Mouse (Mus musculus) mouse embryonic stem cell (cell line): ENCODE measurements around the gene Usb1.

Experiments
- in situ Hi-C, 2 experiments: fragments of 300-500 bp; cut with MboI; formaldehyde crosslinking; loops; 1 replicate in 1 of 2; 3 replicates in 1 of 2; pipeline ENCODE4 v1.14.3; 2019 to 2020; ENCODE audit warnings: low sequenced_read_pairs in 2 of 2, low pct_unique_long_range_greater_than_20kb in 1 of 2, mixed read lengths in 1 of 2; ENCODE audit not compliant: unreplicated experiment in 1 of 2

Usb1 gene

DNA sequence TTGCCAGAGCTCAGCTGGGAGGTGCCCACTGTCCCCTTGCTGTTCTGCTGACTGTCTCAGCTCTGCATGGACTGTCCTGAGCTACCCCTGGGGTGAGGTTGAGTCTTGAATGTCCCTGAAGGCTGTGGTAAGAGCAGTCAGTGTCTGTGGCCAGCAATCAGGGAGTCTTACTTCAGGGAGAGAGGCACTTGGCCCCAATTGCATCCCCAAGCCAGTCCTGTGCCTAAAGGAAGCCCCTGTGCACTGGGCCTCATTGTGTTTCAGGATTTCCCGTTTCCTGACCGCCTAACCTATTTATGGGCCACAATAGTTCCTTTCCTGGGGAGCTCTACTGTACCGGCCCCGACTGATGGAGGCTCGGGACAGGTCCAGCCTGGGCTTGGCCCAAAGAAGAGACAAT, 60.5 kb downstream of the Usb1 start:
- in situ Hi-C loops: no loop called here

GRCm38 (mm10) chr8:95395186-95395918, 63.3 kb downstream of the Usb1 start:
- in situ Hi-C loops: no loop called here

GRCm38 (mm10) chr8:95396752-95397151, 64.7 kb downstream of the Usb1 start:
- in situ Hi-C loops: no loop called here
